Mouse (Mus musculus) embryonic facial prominence, embryonic 11.5 days (tissue): ENCODE results near the gene 1700029H14Rik. TPM values are rescaled to one million over a fixed set of nuclear protein-coding genes. Genes with fewer than 3 reads are reported as not detected.

Experiments
- ATAC-seq: fragments of 200-750 bp; cut with Nextera tagmentation; replicated peaks from 2 replicates; pipeline ENCODE4 v1.8.0; 2017; ENCODE audit warnings: low read depth; ENCODE audit not compliant: insufficient number of reproducible peaks, low FRiP score, low TSS enrichment
- DNase-seq: peaks from one replicate; pipeline ENCODE4 v3.0.0-alpha.2; 2015; ENCODE audit warnings: low spot score
- H3K27ac ChIP-seq: fragments of 300-500 bp; sonication (generic); replicated peaks from 2 replicates; pipeline ENCODE4 v1.5.1; 2014; ENCODE audit warnings: mild to moderate bottlenecking, low read depth, low read length, control low read depth
- H3K27me3 ChIP-seq: fragments of 300-500 bp; sonication (generic); 2 replicates; pipeline ENCODE4 v1.6.1; 2014; ENCODE audit warnings: mild to moderate bottlenecking, low read length, moderate library complexity, mixed read lengths; ENCODE audit not compliant: control insufficient read depth, insufficient read depth
- H3K36me3 ChIP-seq: fragments of 300-500 bp; sonication (generic); replicated peaks from 2 replicates; pipeline ENCODE4 v1.6.1; 2014; ENCODE audit warnings: low read depth, mild to moderate bottlenecking, low read length, moderate library complexity, mixed read lengths; ENCODE audit not compliant: control insufficient read depth, insufficient read depth
- H3K4me1 ChIP-seq: fragments of 300-500 bp; sonication (generic); 2 replicates; pipeline ENCODE4 v1.6.1; 2014; ENCODE audit warnings: low read length, mixed read lengths; ENCODE audit not compliant: control insufficient read depth, insufficient read depth
- H3K4me2 ChIP-seq: fragments of 300-500 bp; sonication (generic); 2 replicates; pipeline ENCODE4 v1.6.1; 2014; ENCODE audit warnings: low read depth, mild to moderate bottlenecking, control low read depth, low read length, moderate library complexity
- H3K4me3 ChIP-seq: fragments of 300-500 bp; sonication (generic); 2 replicates; pipeline ENCODE4 v1.5.1; 2014; ENCODE audit warnings: low read depth, low read length, control low read depth
- H3K9ac ChIP-seq: fragments of 300-500 bp; sonication (generic); replicated peaks from 2 replicates; pipeline ENCODE4 v1.6.1; 2014; ENCODE audit warnings: mild to moderate bottlenecking, control low read depth, low read length
- H3K9me3 ChIP-seq: fragments of 300-500 bp; sonication (generic); replicated peaks from 2 replicates; pipeline ENCODE4 v1.6.1; 2016; ENCODE audit warnings: mild to moderate bottlenecking, low read length, inconsistent platforms, mixed read lengths; ENCODE audit not compliant: control insufficient read depth
- WGBS: fragments of 180-500 bp; shearing (Covaris S2); extraction: QIAGEN DNeasy Blood & Tissue Kit; methylation state at CpG from one replicate; pipeline ENCODE4 v1.1.7; 2014; 5-methylcytosine and 5-hydroxymethylcytosine counted together
- polyA plus RNA-seq: library from polyadenylated mRNA; unstranded; fragments of >200 nt; fragmentation: Nextera tagmentation; extraction: Ambion mirVana; gene quantifications from 2 replicates; pipeline ENCODE4 v1.2.1, GENCODE M21; 2014

The 1700029H14Rik gene
- polyA plus RNA-seq, 1 experiment from 2014 or later = not detected

GRCm38 (mm10) chr8:13541526-13541925 lies 20.7 kb downstream of the 1700029H14Rik start:
- Histone ChIP-seq H3K9ac (no peak overlapping the region), H3K4me3 (no peak overlapping the region), H3K4me2 (no peak overlapping the region), H3K4me1 (no peaks in the 10 kb centered on the region), H3K36me3 (no peaks in the 10 kb centered on the region), H3K27me3 (no peaks in the 10 kb centered on the region), H3K9me3 (no peaks in the 10 kb centered on the region), H3K27ac (no peak overlapping the region)
- ATAC-seq = no peak
- no peak for DNase-seq
- 82% methylated on average over 5 of the region's 5 CpGs for WGBS

DNA sequence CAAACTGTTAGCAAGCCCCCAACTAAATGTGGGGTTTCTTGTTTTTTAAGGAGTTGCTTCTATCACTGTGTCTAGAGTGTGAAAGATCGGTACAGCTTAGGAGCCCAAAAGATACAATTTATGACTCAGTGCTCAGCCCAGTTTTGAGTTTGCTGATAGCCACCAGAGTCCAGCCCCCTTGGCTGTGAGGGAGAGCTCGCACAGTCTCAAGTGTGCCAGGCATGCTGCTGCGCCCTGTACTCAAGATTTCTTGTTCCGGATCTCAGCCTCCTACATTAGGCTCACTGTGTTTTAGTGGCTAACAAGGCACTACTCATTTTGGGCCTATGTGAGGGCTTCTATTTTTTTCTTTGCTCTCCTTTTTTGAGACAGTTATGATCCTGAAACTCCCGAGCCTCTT lies 22.1 kb downstream of the 1700029H14Rik start:
- Histone ChIP-seq H3K4me2 (no peak overlapping the region), H3K4me3 (no peak overlapping the region), H3K27ac (no peak overlapping the region), H3K36me3 (no peaks in the 10 kb centered on the region), H3K9ac (no peak overlapping the region), H3K27me3 (no peaks in the 10 kb centered on the region), H3K9me3 (no peaks in the 10 kb centered on the region), H3K4me1 (no peaks in the 10 kb centered on the region)
- DNase-seq = no peak
- 81% methylated on average over 5 of the region's 5 CpGs for WGBS
- no peak for ATAC-seq

DNA sequence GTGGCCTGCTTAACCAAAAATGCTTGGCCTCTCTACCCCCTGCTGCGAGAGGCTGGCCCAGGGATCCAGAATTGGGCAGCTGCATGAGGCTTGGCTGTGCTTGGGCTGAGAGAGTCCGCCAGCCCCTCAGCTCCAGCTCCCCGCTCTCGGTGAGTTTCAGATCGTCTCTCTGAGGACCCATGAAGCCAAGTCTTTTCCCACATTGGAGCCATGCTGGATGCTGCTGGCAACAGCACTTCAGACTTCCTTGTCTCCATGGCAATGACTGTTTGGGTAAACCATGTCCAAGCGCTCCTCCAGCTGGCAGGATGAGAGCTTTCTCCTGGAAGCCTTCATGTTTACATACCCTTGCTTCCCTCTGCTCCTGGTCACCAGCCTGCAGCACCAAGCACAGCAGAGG lies 23.4 kb downstream of the 1700029H14Rik start:
- no peaks in the 10 kb centered on the region for H3K27me3 ChIP-seq
- H3K4me1 ChIP-seq = no peaks in the 10 kb centered on the region
- DNase-seq (no peak), ATAC-seq (no peak)
- no peaks in the 10 kb centered on the region for H3K9me3 ChIP-seq
- 66% methylated on average over 6 of the region's 6 CpGs for WGBS
- no peak overlapping the region for H3K4me3 ChIP-seq
- no peak overlapping the region for H3K4me2 ChIP-seq
- no peaks in the 10 kb centered on the region for H3K36me3 ChIP-seq
- no peak overlapping the region for H3K9ac ChIP-seq
- H3K27ac ChIP-seq = no peak overlapping the region

- ATAC-seq (no peak), DNase-seq (no peak)
- H3K9ac ChIP-seq = no peak overlapping the region
- H3K27ac ChIP-seq = no peak overlapping the region
- no peak overlapping the region for H3K4me3 ChIP-seq
- no peaks in the 10 kb centered on the region for H3K36me3 ChIP-seq
- no peaks in the 10 kb centered on the region for H3K4me1 ChIP-seq
- no peak overlapping the region for H3K4me2 ChIP-seq
- WGBS = 50% methylated on average over 2 of the region's 2 CpGs
- H3K9me3 ChIP-seq = no peaks in the 10 kb centered on the region
- H3K27me3 ChIP-seq = no peaks in the 10 kb centered on the region
These were observed 25.2 kb downstream of the 1700029H14Rik start for GRCm38 (mm10) chr8:13537102-13537501.

DNA sequence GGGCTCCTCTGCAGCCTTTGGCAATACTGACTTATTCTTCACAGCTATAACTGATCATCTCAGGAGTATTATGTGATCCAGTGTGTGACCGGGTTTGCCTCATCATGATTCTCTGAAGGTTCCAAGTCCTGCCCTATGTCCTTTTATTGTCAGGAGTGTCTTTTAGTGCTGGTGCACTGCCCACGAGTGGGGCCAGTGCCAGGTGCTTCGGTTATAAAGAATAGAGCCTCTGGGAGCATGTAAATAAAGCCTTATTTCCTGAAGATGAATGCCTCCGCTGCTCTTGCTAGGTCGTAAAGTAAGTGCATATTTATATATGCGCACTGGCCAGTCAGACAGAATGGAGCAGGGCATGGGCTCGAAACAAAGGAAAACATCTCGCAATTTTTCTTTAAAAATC lies 29.1 kb downstream of the 1700029H14Rik start:
- Histone ChIP-seq H3K4me2 (no peak overlapping the region), H3K9me3 (no peaks in the 10 kb centered on the region), H3K27me3 (no peaks in the 10 kb centered on the region), H3K27ac (no peak overlapping the region), H3K4me3 (no peak overlapping the region), H3K4me1 (no peaks in the 10 kb centered on the region), H3K9ac (no peak overlapping the region), H3K36me3 (no peaks in the 10 kb centered on the region)
- DNase-seq (no peak), ATAC-seq (no peak)
- 83% methylated on average over 8 of the region's 8 CpGs for WGBS

DNA sequence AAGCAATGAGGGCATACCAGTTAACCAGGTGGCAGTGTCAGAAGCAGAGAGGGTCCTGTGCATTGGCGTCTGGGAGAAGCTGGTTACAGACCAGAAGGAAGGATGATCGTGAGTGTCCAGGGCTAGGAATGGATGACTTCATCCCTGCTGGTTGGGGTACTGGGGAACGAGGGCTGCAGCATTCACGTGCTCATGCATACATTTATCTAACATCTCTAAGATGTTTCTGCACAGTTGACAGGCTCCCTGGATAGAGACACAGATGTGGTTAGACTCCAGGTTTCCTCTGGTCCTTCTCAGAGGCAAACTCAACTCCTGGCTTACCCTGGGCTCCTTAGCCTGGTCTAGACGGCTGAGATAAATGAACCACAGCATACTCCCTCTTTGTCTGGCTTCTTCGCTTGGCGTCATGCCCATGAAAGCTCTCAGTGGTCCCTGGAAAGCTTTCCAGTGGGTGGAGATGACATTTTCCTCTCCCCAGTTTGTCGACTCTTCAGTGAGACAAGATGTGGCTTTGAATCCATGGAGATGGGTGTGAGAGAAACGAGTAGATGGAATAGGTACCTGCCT lies 30.6 kb downstream of the 1700029H14Rik start:
- H3K4me1 ChIP-seq = no peaks in the 10 kb centered on the region
- H3K4me2 ChIP-seq = no peak overlapping the region
- no peaks in the 10 kb centered on the region for H3K9me3 ChIP-seq
- DNase-seq = no peak
- H3K27me3 ChIP-seq = no peaks in the 10 kb centered on the region
- H3K27ac ChIP-seq = no peak overlapping the region
- H3K36me3 ChIP-seq = no peaks in the 10 kb centered on the region
- WGBS = 80% methylated on average over 9 of the region's 9 CpGs
- no peak overlapping the region for H3K9ac ChIP-seq
- no peak for ATAC-seq
- H3K4me3 ChIP-seq = no peak overlapping the region

- no peak overlapping the region for H3K27ac ChIP-seq
- H3K9ac ChIP-seq = no peak overlapping the region
- no peaks in the 10 kb centered on the region for H3K9me3 ChIP-seq
- H3K36me3 ChIP-seq = no peaks in the 10 kb centered on the region
- H3K4me3 ChIP-seq = no peak overlapping the region
- H3K4me1 ChIP-seq = no peaks in the 10 kb centered on the region
- DNase-seq (no peak), ATAC-seq (no peak)
- WGBS = 77% methylated on average over 5 of the region's 5 CpGs
- no peak overlapping the region for H3K4me2 ChIP-seq
- H3K27me3 ChIP-seq = no peaks in the 10 kb centered on the region
These were observed 31.3 kb downstream of the 1700029H14Rik start for GRCm38 (mm10) chr8:13530941-13531340.

DNA sequence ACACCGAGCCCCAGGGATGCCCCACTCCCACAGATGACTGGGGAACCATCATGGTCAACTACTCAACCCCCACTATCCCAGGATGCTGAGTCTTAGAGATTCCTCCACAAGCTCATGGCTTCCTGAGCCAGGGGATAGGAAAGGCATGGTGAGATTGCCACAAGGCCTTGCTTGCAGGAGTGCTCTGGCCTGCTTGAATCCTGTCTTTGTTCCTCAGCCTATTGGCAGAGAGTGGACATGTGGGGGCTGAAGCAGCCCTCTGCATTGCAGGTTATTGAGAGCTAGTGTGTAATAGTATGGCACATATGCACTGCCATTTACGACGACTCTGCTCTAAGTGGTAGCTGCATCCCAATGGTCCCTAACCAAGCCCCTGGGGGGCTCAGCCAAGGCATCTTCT lies 31.9 kb downstream of the 1700029H14Rik start:
- H3K36me3 ChIP-seq = no peaks in the 10 kb centered on the region
- ATAC-seq = no peak

More for the DNA sequence above, 31.9 kb downstream of the 1700029H14Rik start:
- Histone ChIP-seq H3K27me3 (no peaks in the 10 kb centered on the region), H3K27ac (no peak overlapping the region), H3K4me2 (no peak overlapping the region), H3K4me3 (no peak overlapping the region), H3K9me3 (no peaks in the 10 kb centered on the region), H3K9ac (no peak overlapping the region), H3K4me1 (no peaks in the 10 kb centered on the region)
- DNase-seq = no peak
- whole genome bisulfite sequencing = 89% methylated on average over 3 of the region's 3 CpGs
